Mouse (Mus musculus): Measurements from ENCODE around the gene Ptch1.

Ptch1 gene

GRCm38 (mm10) chr13:63499489-63499888 is 73.9 kb downstream of the Ptch1 start:
- no peak for DNase-seq (ENCODE audit: low spot score in 2 of 2)

- no peak for DNase-seq (ENCODE audit: low spot score in 2 of 2)
Measured at GRCm38 (mm10) chr13:63496646-63497582, 76.5 kb downstream of the Ptch1 start, which contains the start of gene Fancc. Fancc (minus strand) TSS chr13:63497278.

- no peak for DNase-seq (ENCODE audit: low spot score in 2 of 2)
Measured at GRCm38 (mm10) chr13:63487707-63488042, 85.7 kb downstream of the Ptch1 start.

GRCm38 (mm10) chr13:63486791-63487706 is 86.3 kb downstream of the Ptch1 start:
- DNase-seq (ENCODE audit: low spot score in 2 of 2) = no peak

- no peak for DNase-seq (ENCODE audit: low spot score in 2 of 2)
Measured at GRCm38 (mm10) chr13:63475356-63475755, 98.0 kb downstream of the Ptch1 start.
